Mouse (Mus musculus) spleen, embryonic (tissue): ENCODE measurements around the gene Cenph.

Experiments
- CTCF ChIA-PET: fragments of 350-600 bp; sonication (Branson Sonifier 250); formaldehyde crosslinking; loops from one replicate; lab custom pipeline; 2022; lab: Charles Lee

The Cenph gene

DNA sequence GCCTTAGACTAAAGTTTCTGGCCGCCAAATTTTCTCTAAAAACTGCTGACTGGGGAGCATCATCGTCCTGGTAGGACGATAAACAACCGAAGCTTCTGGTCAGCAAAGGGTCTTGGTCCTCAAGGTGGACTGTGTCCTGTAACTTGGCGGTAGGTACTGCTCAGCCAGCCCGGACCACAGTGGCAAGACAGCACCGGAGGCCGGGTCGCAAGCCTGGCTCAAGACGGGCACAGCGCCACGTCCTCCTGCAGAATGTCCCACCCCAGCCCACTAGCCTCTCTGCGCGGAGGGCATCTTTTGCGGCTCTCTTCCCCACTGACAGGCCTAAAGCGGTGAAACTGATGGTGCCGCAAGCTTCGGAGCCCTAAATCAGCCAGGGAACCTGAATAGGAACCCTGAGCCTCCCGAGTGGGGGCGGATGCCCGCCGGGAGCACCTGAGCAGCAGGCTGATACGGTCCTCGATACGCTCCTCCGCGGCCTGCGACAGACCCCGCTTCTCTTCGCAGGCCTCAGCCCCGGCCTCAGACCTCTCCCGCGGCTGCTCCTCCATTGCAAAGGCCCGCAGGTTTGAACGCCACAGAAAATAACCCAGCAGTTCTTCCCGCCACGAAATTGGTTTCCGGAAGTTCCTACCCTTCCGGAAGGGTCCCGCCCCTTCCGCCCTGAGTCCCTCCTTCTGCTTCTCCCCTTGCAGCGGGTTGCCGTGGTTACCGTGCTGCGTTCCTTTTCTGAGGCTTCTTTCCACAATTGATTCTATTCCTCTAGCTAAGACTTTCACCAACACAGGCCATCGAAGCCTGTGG is at the start of gene Cenph:
Gene Cenph (minus strand): TSS at position 648 of the 804 bp plus-strand sequence.
- CTCF ChIA-PET = no interaction called here

DNA sequence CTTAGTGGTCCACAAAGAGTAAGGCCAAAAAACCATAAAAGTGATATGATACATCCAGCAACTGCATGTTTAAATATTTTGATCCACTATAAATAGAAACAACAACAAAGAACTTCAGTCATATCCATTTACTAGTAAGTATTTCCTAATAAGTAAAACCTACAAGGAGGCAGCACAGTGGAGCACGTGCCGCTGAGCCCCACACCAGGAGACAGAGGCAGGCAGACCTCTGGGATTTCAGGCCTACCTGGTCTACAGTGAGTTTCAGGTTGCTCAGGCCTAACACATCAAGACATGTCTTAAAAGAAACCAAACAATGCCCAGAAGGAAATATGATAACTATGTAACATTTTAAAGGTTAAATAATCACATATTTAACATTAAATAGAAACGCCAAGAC is 49.2 kb upstream of the Cenph start:
- CTCF ChIA-PET = no interaction called here

DNA sequence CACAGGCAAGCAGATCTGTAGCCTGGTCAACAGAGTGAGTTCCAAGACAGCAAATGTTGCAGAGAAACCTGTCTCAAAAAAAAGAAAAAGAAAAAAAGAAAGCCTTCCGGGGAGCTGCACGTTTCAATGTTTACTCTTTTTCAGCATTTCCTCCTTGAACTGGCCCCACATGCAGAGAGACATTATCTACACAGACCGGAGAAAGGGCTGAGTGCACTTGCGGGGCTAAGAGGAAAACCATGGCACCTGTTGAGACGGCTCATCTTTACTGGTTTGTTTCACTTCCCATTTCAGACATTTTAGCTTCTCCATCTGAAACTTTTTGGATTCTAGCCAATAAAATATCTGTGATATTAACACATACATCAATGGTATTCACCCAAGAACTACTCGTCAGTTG is 48.6 kb upstream of the Cenph start:
- CTCF ChIA-PET = no interaction called here

DNA sequence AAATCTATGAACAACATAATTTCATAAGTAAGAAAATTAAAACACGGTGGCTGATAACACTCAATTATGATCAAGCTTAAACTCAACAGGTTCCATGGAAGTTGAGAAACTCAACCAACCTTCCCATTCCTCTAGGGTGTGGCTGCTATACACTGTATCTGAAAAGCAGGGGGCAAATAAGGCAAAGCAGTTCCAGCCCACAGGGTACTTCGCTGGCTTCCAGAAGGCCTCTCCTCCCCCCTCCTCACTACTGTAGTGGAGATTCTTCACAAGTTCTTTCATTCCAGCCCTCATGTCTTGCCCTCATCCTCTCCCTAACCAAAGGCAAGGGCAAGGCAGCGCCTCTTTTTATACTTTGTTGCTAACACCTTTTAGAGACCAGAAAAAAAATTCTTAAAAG is 48.2 kb upstream of the Cenph start:
- CTCF ChIA-PET = interaction anchor here (0.6 kb wide), 1 partner anchor 10 kb away, joined by 3 read pairs; no protein-coding TSS in a partner anchor

DNA sequence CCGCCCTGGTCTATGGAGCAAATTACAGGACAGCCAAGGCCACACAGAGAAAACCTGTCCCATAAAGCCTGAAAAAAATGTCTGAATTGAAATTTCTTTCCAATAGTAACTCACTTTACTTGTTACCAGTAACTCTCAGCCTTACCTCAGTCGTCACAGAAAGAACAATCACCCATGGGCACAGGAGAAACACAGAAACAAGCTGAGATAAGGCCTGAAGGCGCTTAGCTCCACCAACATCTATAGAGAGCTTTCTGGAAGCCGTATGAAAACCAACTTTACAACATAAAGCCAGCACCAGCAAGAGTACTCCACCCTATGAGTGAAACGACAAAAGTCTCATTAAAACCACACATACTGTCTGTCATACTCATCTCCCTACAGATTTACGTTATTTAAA is 38.8 kb upstream of the Cenph start:
- CTCF ChIA-PET = no interaction called here

DNA sequence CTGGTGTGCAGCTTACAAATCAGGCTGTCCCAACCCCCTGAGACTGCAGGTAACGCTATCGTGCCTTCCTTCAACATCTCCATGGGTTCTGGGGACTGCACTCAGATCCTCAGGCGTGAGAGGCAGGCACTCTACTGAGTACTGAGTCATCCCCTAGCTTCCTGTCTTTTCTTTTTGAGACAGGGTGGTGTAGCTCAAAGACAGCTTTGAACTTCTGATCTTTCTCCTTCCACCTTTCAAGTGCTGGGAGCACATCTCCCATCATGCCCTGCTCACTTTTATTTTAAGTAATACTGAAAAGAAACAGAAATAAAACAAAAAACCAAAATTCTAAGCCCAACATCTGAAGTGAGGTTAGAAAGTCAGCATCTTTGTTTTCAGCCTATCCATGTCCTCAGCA is 30.1 kb upstream of the Cenph start:
- CTCF ChIA-PET = no interaction called here

DNA sequence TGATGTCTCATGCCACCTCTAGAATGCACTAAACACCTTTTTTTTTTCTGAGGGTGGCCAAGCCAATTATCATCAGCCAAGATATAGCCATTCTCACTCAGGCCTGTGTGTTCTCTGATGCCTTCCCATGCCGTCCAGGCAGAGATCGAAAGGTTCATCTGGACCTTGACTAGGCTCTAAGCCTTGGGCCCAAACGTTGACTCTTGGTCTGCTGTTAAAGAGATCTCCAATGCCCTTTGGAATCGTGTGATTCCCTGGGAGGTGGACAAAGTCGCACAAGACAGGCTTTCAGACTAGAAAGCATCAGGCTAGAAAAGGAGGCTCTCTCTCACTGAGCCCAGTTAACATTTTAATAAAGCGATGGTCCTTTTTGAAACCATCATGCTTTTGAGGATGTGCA is 21.5 kb upstream of the Cenph start:
- CTCF ChIA-PET = no interaction called here

DNA sequence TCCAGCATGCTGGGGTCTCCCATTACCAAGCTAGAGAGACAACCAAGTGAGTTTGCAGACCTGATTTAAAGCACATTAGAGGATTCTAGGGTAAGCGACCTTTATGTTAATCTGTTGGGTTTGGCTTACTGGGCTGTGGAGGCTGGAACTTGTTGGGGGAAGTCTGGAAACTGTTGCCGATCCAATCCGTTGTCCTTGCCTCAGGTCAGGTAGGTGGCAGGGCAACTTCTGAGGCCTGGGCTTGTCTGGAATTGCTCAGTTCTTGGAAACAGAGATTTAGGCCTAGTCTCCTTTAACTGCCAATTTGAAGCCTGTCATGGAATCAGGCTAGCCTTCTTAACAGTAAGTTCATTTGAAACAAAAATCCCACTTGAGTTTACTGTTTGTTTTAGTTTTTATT is 13.4 kb upstream of the Cenph start:
- CTCF ChIA-PET = interaction anchor here (0.7 kb wide), 1 partner anchor 359 kb away, joined by 4 read pairs; no protein-coding TSS in a partner anchor

DNA sequence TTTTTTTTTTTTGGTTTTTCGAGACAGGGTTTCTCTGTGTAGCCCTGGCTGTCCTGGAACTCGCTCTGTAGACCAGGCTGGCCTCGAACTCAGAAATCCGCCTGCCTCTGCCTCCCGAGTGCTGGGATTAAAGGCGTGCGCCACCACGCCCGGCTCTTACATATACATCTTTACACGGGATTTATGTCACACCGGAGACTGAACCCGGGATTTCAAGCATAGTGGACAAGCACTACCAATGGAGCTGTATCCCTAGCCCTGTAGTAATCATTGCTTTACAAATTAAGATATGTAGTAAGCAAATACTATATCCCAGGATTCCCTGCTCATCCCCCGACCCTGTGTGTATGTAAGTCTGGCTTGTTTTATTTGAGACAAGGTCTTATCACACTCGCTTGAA is 12.4 kb upstream of the Cenph start:
- CTCF ChIA-PET = interaction anchor here (0.6 kb wide), 1 partner anchor 119 kb away, joined by 7 read pairs; no protein-coding TSS in a partner anchor

DNA sequence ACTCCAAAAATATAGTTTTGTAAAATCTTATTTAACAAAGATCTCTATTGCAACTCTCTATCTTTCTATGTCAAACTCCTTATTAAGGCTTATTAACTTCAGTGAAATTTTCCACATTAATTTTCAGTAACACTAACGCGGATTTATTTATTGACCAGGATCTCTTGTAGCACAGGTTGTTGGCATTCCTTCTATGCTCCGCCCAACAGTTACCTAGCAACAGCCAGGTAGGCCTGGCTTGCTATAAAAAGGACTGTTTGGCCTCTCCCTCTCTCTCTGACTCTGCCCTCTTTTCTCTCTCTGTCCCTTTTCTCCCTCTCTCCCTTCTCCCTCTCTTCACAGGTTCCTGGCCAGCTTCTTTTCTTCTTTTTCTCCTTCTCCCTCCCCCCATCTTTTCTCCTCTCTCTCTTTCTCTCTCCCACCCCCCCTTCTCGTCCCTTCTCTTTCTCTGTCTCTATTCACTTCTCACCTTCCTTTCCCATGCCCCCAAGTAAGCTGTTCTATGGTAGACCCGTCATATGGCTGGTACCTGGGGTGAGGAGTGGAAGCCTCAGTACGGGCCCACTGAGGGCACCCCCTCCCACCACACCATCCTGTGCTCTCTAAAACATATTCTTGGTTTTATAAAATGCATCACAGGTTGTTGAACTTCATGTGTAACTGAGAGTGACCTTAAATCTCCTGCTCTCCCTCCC is 11.8 kb upstream of the Cenph start:
- CTCF ChIA-PET = interaction anchor here (0.6 kb wide), 2 partner anchors 118 to 1430 kb away, joined by 6 to 7 read pairs; no protein-coding TSS in a partner anchor

DNA sequence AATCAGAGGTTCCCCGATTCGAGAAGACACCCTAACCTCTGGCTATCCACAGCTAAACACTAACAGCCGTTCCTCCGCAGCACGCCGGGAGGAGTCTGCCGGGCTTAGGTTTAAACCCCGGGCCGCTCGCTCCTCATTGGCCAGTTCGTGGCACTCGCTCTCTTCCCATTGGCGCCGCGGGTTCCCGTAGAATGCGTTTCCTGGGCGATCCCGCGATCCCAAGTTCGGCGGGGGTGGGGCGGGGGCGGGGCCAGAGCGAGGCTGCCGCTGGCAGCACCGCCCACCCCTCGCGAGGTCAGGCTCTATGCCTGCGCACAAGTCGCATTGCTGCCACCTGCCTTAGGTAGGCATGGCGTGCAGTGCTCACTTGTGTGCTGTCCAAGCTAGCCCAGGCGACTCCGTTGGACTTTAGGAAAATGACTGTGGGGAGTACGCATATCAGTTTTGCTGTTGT is 10.7 kb upstream of the Cenph start, which contains the start of gene Ccnb1:
Gene Ccnb1 (minus strand): TSS at position 157 of the 454 bp plus-strand sequence.
- CTCF ChIA-PET = interaction anchor here (0.6 kb wide), 1 partner anchor 46 kb away, joined by 3 read pairs; no protein-coding TSS in a partner anchor

DNA sequence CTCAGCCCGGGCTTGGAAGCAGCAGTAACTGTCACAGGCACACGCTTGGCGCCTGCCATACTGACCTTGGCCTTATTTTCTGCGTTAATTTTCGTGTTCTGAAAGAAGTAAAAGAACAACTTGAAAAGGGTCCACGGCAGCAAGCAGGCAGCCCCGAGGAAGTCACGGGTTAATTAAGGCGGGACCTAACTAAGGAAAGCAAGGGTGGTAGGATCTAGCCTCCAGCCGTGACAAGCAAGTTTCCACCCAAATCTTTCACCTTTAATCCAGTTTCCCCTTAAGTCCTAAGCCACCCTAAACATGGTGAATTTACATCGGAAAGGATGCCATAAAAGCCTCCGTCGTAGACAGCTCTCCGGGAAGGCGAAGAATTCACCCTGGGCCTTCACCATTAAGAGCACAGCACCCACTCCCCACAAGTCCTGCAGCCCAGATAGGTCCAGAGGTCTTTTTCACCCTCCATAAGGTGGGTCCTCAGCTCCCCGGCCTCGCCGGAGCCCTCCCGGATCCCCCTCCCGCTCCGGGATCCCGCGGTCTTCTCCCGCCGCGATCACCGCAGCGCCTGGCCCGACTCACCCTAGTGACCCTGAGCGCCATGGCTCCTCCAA is 10.2 kb upstream of the Cenph start:
- CTCF ChIA-PET = interaction anchor here (0.6 to 0.7 kb wide), 2 partner anchors 46 to 157 kb away, joined by 3 to 4 read pairs; no protein-coding TSS in a partner anchor

DNA sequence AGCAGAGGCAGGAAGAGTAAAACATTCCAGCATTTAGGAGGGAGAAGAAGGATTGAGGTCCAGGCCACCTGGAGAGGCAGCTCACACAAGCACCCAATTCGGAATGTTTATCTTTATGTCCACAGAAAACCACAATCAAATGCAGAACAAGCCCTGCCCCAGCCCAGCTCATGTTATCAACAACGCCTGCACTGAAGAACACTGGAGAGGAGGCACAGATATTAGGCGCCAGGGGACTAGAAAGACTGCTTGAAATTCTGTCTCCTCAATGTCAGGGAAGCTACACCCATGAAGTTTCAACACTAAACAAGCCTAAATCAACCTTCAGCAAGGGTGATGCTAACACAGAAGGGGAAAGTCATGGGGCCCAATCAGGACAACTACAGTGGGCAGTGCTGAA is 1.8 kb upstream of the Cenph start:
- CTCF ChIA-PET = no interaction called here

DNA sequence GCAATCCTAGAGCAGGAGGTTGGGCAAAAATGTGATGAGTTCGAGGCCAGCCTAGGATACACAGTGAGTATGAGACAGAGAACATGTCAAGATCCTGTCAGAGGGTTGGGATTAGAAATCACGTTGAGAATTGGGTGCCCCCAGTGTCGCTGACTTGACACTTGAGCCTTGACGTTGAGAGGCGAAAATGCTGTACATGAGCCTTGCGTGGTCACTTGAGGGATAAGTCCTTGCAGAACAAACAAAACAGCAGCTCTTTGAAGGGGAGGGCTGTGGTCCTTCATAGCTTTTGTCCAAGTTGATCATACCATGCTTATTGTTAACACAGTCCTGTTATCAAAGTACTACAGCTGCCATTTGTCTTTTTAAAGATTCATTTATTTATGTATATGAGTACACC is 1.0 kb upstream of the Cenph start:
- CTCF ChIA-PET = no interaction called here

DNA sequence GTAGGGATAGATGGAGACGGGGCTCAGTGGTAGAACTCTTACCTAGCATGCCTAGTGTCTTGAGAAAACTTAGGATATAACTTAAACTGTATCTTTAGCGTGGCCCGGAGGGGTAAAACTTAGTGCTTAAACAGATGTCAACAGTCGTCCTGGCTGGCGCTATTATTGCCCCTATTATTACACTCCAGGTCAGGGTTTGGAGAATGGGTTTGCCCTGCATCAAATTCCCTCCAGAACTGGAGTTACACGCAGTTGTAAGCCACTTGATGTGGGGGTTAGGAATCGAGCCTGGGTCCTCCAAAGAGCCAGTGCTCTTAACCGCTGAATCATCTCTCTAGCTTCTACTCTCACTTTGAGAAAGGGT is 339 bp upstream of the Cenph start:
- CTCF ChIA-PET = no interaction called here

DNA sequence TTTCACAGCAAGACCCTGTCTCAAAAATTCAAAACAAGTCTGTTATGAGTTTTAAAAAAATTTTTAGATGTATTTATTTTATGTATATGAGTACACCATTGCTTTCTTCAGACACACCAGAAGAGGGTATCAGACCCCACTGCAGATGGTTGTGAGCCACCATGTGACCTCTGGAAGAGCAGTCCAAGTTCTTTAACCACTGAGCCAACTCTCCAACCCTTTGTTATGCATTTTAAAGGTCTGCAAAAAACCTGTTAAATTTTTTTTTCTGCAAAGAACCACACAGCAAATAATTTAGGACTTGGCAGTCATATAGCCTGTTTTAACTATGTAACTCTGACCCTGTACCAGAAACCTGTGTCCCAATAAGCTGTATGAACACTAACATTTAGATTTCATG is 995 bp downstream of the Cenph start:
- CTCF ChIA-PET = no interaction called here

DNA sequence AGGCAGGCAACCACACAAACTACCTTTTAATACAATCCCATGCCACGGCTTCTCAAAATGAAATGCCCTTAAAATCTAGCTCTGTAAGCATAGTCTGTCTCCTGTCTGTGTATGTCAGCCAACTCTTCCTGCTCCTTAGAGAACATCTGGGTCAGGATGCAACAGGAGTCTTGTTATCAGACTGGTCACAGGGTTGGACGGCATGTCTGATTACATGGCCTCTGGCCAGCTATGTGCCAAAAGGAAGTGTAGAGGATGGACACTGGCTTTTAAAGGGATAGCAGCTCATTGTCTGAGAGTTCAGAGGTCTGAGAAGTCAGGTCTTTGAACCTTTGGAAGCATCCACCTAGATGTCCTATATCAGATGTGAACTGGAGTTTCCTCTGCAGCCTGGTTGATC is 20.4 kb downstream of the Cenph start:
- CTCF ChIA-PET = interaction anchor here (0.6 kb wide), 1 partner anchor 8 kb away, joined by 3 read pairs; no protein-coding TSS in a partner anchor

DNA sequence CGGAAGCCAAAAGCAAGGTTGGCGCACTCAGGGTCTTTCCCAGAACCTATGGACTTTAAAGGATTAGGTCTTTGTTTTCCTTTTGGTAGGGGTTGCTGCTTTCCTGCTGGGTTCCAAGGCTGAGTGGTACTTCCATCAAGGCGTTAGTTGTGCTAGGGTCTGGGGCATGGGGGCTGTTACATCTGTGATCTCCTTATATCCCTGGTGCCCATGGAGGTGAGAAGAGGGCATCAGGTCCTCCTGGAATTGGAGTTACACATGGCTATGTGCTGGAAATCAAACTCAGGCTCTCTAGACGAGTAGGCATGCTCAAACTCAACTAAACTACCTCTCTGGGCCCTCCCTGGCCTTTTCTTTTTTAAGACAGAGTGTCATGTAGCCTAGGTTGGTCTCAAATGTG is 21.5 kb downstream of the Cenph start:
- CTCF ChIA-PET = no interaction called here

DNA sequence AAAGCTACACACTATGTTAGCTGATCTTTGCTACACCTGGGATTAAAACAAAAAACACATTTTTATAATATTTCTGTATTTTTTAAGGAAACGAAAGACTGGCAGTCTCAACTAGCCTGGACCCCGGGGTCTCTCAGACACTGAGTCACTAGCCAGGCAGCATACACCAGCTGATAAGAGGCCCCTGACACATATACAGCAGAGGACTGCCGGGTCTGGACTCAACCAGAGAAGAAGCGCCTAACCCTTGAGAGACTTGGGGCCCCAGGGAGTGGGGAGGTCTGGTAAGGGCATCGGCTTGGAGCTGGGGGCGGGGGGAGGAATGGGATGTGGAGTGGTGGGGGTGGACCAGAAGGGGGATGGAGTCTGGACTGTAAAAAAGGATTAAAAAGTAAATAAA is 22.7 kb downstream of the Cenph start:
- CTCF ChIA-PET = no interaction called here

DNA sequence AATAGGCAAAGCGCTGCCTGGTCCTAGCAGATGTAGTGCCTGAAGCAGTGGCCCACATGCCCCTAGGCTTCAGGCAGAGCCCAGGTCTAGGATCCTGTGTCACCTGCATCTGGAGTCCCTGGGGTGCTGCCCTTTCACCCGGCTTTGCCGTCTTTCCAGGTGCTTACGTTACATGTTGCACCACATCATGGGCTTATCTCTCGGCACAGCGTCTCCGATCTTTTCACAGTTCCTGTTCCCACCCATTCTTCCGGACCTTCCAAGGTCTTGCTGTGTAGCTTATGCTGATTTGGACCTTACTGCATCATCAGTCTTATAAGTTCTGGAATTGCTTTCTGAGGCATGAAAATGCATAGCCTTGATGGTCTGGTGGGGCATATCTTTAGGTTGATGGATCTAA is 23.2 kb downstream of the Cenph start:
- CTCF ChIA-PET = no interaction called here

DNA sequence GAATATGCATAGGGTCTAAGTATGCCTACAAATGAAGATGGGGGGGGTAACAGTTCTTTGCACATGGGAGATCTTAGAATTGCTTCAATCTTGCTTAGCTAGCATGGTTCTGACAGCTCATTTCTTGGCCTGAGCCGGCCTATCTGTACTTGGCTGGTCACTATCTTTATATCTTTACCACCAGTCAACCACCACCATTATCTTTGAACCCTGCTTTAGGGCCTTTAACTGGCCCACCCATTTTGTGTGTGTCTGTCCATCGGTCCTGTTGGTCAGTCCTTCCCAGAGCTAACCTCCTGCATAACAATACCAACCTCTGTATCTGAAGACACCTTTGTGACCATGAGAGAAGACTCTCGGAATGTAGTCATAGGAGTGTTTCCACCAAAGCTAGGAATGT is 24.3 kb downstream of the Cenph start:
- CTCF ChIA-PET = no interaction called here

DNA sequence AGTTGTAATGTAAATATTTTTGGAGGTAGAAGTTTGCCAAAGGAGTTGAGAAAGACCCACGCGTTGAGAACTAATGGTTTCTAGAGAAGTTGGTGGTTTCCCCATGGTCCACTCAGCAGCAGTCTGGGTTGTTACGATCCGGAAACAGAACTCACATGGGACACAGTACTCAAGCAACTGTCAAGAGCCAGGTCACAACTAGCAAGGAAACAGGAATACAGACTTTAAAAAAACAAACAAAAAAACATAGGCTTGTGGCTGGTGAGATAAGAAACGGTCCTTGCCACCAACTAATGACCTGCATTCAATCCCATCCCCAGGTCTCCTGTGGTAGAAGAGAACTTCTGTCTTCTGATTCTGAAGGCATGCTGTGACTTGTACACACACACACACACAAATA is 24.9 kb downstream of the Cenph start:
- CTCF ChIA-PET = no interaction called here
